Comparison of ENCODE assay signal across 24 mouse cellular contexts in genomic region chrX:135079388-135079787, GRCm38 (mm10).
"Had no signal": no experiment of that assay in that cellular context is flagged by ENCODE, and none has a peak within 500 bp of the region (broad histone marks: within the 10 kb centered on the region; RNA-seq: fewer than 3 reads in every experiment).

No protein-coding gene starts in this region.

- H3K4me3 ChIP-seq: heart, embryonic 10.5 days; heart, embryonic 12.5 days; intestine, embryonic 15.5 days; layer of hippocampus, adult 2 months; limb, embryonic 13.5 days; limb, embryonic 15.5 days; liver, embryonic 12.5 days had no signal

- H3K36me3 ChIP-seq: heart, embryonic 10.5 days; heart, embryonic 12.5 days; intestine, embryonic 15.5 days; limb, embryonic 13.5 days; limb, embryonic 15.5 days; liver, embryonic 12.5 days had no signal

- H3K27me3 ChIP-seq: heart, embryonic 12.5 days; intestine, embryonic 15.5 days; liver, embryonic 12.5 days had no signal

- H3K9me3 ChIP-seq: heart, embryonic 10.5 days; heart, embryonic 12.5 days; intestine, embryonic 15.5 days; limb, embryonic 13.5 days; limb, embryonic 15.5 days; liver, embryonic 12.5 days had no signal

- DNase-seq: gastrocnemius, postnatal 14 days; gastrocnemius, postnatal 36 days; heart, adult 18-20 months; heart, postnatal 10 days; heart, postnatal 4 days; kidney, adult 18-20 months; kidney, adult 8-10 months; kidney, postnatal 10 days; kidney, postnatal 25 days; kidney, postnatal 4 days; layer of hippocampus, postnatal 36 days; left cerebral cortex, postnatal 4 days had no signal

- H3K4me2 ChIP-seq: heart, embryonic 12.5 days; hindbrain, embryonic 14.5 days; intestine, embryonic 15.5 days; limb, embryonic 13.5 days; limb, embryonic 15.5 days; liver, embryonic 12.5 days had no signal

- H3K9ac ChIP-seq: heart, embryonic 12.5 days; hindbrain, embryonic 14.5 days; intestine, embryonic 15.5 days; limb, embryonic 13.5 days; limb, embryonic 15.5 days; liver, embryonic 12.5 days; liver, embryonic 14.5 days had no signal

- ATAC-seq: hindbrain, embryonic 16.5 days; inflammation-experienced regulatory T-cells, adult 6 months; intestine, embryonic 15.5 days; intestine, postnatal 0 days; liver, embryonic 12.5 days had no signal

- H3K27ac ChIP-seq: heart, embryonic 10.5 days; hindbrain, embryonic 14.5 days; intestine, embryonic 15.5 days; layer of hippocampus, adult 2 months; limb, embryonic 13.5 days; limb, embryonic 15.5 days; liver, embryonic 12.5 days; liver, embryonic 14.5 days had no signal

- H3K4me1 ChIP-seq: intestine, embryonic 15.5 days; limb, embryonic 13.5 days; limb, embryonic 15.5 days; liver, embryonic 12.5 days had no signal
